Mouse (Mus musculus): ENCODE measurements around the gene Nav2. TPM values are rescaled to one million over a fixed set of nuclear protein-coding genes. Genes with fewer than 3 reads are reported as not detected.
A peak's percentile ranks its signal among the peaks of the same experiment; 100 is the strongest.

Nav2 gene
- polyA plus RNA-seq, 1 experiment from 2014 or later: 22.2 TPM

- Histone ChIP-seq H3K4me3 (replicated peaks) (no peak overlapping the region), H3K9ac (replicated peaks) (no peak overlapping the region), H3K9me3 (no peaks in the 10 kb centered on the region), H3K36me3 (no peaks in the 10 kb centered on the region), H3K4me2 (replicated peaks) (no peak overlapping the region), H3K27me3 (no peaks in the 10 kb centered on the region), H3K27ac (0 out of 2 replicates have a peak overlapping the region, but pooled peaks have one; percentile 21), H3K4me1 (replicated peaks) (peaks cover 44% of the 10 kb centered on the region)
- no peak for ATAC-seq
- 34% methylated on average over 8 of the region's 8 CpGs for WGBS
Measured at GRCm38 (mm10) chr7:48991911-48992552, 83.5 kb downstream of the Nav2 start.

- peak; percentile 78 for ATAC-seq
- Histone ChIP-seq H3K27ac (peak overlapping the region; percentile 70), H3K9me3 (no peaks in the 10 kb centered on the region), H3K4me3 (replicated peaks) (no peak overlapping the region), H3K36me3 (no peaks in the 10 kb centered on the region), H3K4me2 (replicated peaks) (peak overlapping the region; percentile 17), H3K9ac (replicated peaks) (0 out of 2 replicates have a peak overlapping the region, but pooled peaks have one; percentile 42), H3K4me1 (replicated peaks) (peaks cover 59% of the 10 kb centered on the region), H3K27me3 (no peaks in the 10 kb centered on the region)
- 4% methylated on average over 13 of the region's 13 CpGs for WGBS
Measured at GRCm38 (mm10) chr7:48995171-48995570, 86.7 kb downstream of the Nav2 start.

DNA sequence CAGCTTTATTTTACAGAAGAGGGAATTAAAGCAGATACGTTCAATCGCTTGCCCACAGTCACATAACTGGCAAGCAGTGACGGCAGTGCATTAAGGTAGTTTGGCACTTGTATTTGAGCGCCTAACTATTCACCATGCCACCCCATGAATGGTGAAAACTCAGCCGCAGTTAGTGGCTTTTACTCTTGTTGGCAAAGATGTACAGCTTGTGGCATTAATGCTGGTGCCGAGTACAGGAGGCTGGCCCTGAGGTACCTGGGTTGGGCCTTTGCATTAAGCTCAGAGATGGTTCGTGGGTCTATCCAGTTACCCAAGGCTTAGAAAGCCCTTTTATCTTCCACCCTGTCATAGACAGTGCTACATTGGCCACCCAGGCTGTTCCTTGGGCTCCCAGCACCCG is 87.2 kb downstream of the Nav2 start:
- no peaks in the 10 kb centered on the region for H3K27me3 ChIP-seq
- WGBS: 26% methylated on average over 8 of the region's 8 CpGs
- H3K27ac ChIP-seq: peak overlapping the region; percentile 70
- ATAC-seq: no peak
- H3K4me1 ChIP-seq (replicated peaks): peaks cover 64% of the 10 kb centered on the region
- no peak overlapping the region for H3K9ac ChIP-seq (replicated peaks)
- H3K4me2 ChIP-seq (replicated peaks): peak overlapping the region; percentile 17
- no peaks in the 10 kb centered on the region for H3K36me3 ChIP-seq
- no peak overlapping the region for H3K4me3 ChIP-seq (replicated peaks)
- H3K9me3 ChIP-seq: no peaks in the 10 kb centered on the region

DNA sequence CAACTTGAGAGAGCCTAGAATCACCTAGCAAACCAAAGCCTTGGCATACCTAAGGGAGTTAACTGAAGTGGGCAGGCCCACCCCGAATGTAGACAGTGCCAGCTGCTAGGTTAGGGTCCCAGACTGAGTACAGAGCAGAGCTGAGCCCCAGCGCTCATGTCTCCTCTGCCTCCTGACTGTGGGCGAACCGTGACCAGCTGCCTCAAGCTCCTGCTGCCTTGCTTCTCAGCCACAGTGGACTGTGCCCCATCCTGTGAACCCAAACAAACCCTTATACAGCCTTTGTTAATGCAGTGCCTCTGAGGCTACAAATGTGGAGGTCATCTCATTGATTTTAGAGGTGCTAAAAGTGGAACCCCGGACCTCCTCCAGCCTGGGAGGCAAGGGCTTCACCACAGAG is 88.3 kb downstream of the Nav2 start:
- no peak overlapping the region for H3K9ac ChIP-seq (replicated peaks)
- no peaks in the 10 kb centered on the region for H3K9me3 ChIP-seq
- 53% methylated on average over 5 of the region's 5 CpGs for WGBS
- H3K4me1 ChIP-seq (replicated peaks): peaks cover 62% of the 10 kb centered on the region
- no peak overlapping the region for H3K27ac ChIP-seq
- H3K4me3 ChIP-seq (replicated peaks): no peak overlapping the region
- no peaks in the 10 kb centered on the region for H3K36me3 ChIP-seq
- 0 out of 2 replicates have a peak, but pooled peaks have one; percentile 31 for ATAC-seq
- no peak overlapping the region for H3K4me2 ChIP-seq (replicated peaks)
- H3K27me3 ChIP-seq: no peaks in the 10 kb centered on the region

DNA sequence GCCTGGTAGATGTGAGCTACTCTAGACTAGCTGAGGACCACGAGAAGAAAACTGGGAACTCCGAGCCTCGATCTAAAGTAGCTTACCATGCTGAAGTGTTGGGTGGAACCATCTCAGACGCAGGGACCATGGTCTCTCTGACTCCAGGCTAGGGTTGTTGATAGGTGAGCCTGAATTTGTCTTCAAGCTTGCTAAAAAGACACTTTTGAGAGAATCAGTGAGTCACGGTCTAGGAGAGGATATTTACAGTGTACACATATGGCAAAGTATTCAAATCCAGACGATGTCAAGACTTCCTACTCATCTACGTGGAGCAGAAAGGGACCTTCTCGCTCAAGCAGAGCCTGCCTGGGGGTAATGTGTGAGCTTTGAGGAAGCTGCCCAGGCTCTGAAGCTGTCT is 89.6 kb downstream of the Nav2 start:
- no peaks in the 10 kb centered on the region for H3K36me3 ChIP-seq
- no peak overlapping the region for H3K4me2 ChIP-seq (replicated peaks)
- H3K4me3 ChIP-seq (replicated peaks): no peak overlapping the region
- no peak for ATAC-seq
- H3K9ac ChIP-seq (replicated peaks): no peak overlapping the region
- H3K4me1 ChIP-seq (replicated peaks): peaks cover 65% of the 10 kb centered on the region
- H3K27ac ChIP-seq: no peak overlapping the region
- 94% methylated on average over 8 of the region's 8 CpGs for WGBS
- H3K9me3 ChIP-seq: no peaks in the 10 kb centered on the region
- H3K27me3 ChIP-seq: no peaks in the 10 kb centered on the region

GRCm38 (mm10) chr7:48998595-48998994 is 90.1 kb downstream of the Nav2 start:
- Histone ChIP-seq H3K4me3 (replicated peaks) (no peak overlapping the region), H3K9ac (replicated peaks) (no peak overlapping the region), H3K9me3 (no peaks in the 10 kb centered on the region), H3K27me3 (no peaks in the 10 kb centered on the region), H3K4me2 (replicated peaks) (no peak overlapping the region), H3K4me1 (replicated peaks) (peaks cover 70% of the 10 kb centered on the region), H3K36me3 (no peaks in the 10 kb centered on the region), H3K27ac (no peak overlapping the region)
- ATAC-seq: no peak
- 87% methylated on average over 10 of the region's 10 CpGs for WGBS

- no peaks in the 10 kb centered on the region for H3K9me3 ChIP-seq
- WGBS: 76% methylated on average over 3 of the region's 3 CpGs
- H3K27me3 ChIP-seq: no peaks in the 10 kb centered on the region
- ATAC-seq: no peak
- no peak overlapping the region for H3K9ac ChIP-seq (replicated peaks)
- H3K4me3 ChIP-seq (replicated peaks): no peak overlapping the region
- no peak overlapping the region for H3K4me2 ChIP-seq (replicated peaks)
- H3K27ac ChIP-seq: no peak overlapping the region
- H3K36me3 ChIP-seq: no peaks in the 10 kb centered on the region
- H3K4me1 ChIP-seq (replicated peaks): peaks cover 56% of the 10 kb centered on the region
Measured at GRCm38 (mm10) chr7:49000816-49001215, 92.3 kb downstream of the Nav2 start.

DNA sequence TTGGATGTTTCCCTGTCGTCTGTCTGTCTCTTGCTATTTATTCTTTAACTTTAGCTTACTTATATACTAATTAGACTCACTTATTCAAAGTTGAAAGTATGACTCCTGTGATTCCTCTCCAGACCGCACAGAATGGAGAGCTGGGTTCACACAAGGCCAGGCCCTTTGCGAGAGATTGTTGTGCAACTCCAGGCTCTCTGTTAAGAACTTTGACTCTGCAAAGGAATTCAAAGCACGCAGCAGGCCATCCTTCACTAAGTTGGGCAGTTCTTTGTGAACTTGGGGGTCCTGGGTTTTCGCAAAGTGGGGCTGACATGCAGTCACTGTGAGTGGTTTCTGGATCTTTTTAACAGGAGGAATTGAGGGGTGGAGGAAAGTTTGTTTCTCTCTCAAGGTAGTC is 95.9 kb downstream of the Nav2 start:
- ATAC-seq: no peak
- 63% methylated on average over 5 of the region's 5 CpGs for WGBS
- no peaks in the 10 kb centered on the region for H3K9me3 ChIP-seq

DNA sequence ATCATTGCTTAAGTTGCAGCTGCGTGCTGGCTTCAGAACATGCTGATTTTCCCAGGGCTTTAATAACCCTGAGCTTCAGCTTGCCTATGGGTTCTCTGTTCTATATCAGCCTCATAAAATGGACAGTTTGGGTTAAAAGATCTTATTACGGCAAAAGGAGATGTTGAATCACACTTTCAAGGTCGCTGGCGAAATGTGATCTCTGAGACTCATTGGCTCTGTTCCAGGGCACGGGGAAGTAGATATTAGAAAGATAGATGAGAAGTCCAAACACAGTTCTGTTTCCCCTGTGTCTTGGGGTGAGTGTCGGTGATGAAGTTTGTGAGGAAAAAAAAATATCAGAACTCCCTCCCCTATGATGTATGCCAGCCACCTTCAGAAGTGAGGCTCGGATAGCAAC is 98.4 kb downstream of the Nav2 start:
- no peak overlapping the region for H3K27ac ChIP-seq
- ATAC-seq: no peak
- whole genome bisulfite sequencing: 75% methylated on average over 7 of the region's 7 CpGs
- no peaks in the 10 kb centered on the region for H3K27me3 ChIP-seq
- no peak overlapping the region for H3K4me2 ChIP-seq (replicated peaks)
- H3K4me3 ChIP-seq (replicated peaks): no peak overlapping the region
- H3K4me1 ChIP-seq (replicated peaks): peaks cover 33% of the 10 kb centered on the region
- H3K9me3 ChIP-seq: no peaks in the 10 kb centered on the region
- H3K36me3 ChIP-seq: no peaks in the 10 kb centered on the region
- no peak overlapping the region for H3K9ac ChIP-seq (replicated peaks)

More for the DNA sequence above, 95.9 kb downstream of the Nav2 start:
- Histone ChIP-seq H3K27ac (no peak overlapping the region), H3K4me2 (replicated peaks) (no peak overlapping the region), H3K9ac (replicated peaks) (no peak overlapping the region), H3K4me1 (replicated peaks) (peaks cover 50% of the 10 kb centered on the region), H3K27me3 (no peaks in the 10 kb centered on the region), H3K4me3 (replicated peaks) (no peak overlapping the region), H3K36me3 (no peaks in the 10 kb centered on the region)

GRCm38 (mm10) chr7:49010739-49011138 is 102.2 kb downstream of the Nav2 start:
- Histone ChIP-seq H3K4me1 (replicated peaks) (peaks cover 47% of the 10 kb centered on the region), H3K27ac (no peak overlapping the region), H3K27me3 (no peaks in the 10 kb centered on the region), H3K36me3 (no peaks in the 10 kb centered on the region), H3K9ac (replicated peaks) (no peak overlapping the region), H3K4me3 (replicated peaks) (no peak overlapping the region), H3K4me2 (replicated peaks) (no peak overlapping the region), H3K9me3 (no peaks in the 10 kb centered on the region)
- 97% methylated on average over 6 of the region's 6 CpGs for WGBS
- ATAC-seq: no peak

GRCm38 (mm10) chr7:49012027-49012426 is 103.5 kb downstream of the Nav2 start:
- Histone ChIP-seq H3K4me3 (replicated peaks) (no peak overlapping the region), H3K27me3 (no peaks in the 10 kb centered on the region), H3K36me3 (no peaks in the 10 kb centered on the region), H3K27ac (no peak overlapping the region), H3K9ac (replicated peaks) (no peak overlapping the region), H3K4me2 (replicated peaks) (no peak overlapping the region), H3K4me1 (replicated peaks) (peaks cover 52% of the 10 kb centered on the region), H3K9me3 (no peaks in the 10 kb centered on the region)
- no peak for ATAC-seq
- WGBS: 58% methylated on average over 1 of the region's 1 CpGs

DNA sequence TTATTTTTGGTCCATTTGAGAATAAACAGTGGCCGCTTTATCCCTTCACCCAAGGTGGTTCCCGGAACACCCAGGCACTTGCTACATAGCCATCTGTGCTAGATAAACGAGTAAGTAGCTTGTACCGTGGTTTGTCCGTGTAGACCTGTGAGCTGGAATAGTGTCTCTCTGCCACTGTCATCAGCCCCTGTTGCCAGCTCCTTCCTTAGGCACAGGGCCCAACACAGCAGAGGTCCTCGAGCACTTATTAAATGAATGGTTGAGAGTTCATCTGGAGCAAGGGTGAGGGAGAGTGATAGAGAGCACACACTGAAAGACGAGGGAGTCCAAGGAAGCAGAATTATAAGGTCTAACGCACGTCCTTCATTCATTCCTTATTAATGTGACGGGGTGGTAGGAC is 106.0 kb downstream of the Nav2 start:
- no peaks in the 10 kb centered on the region for H3K36me3 ChIP-seq
- peaks cover 70% of the 10 kb centered on the region for H3K4me1 ChIP-seq (replicated peaks)
- H3K4me2 ChIP-seq (replicated peaks): no peak overlapping the region
- no peak overlapping the region for H3K4me3 ChIP-seq (replicated peaks)
- H3K9me3 ChIP-seq: no peaks in the 10 kb centered on the region
- ATAC-seq: no peak
- no peak overlapping the region for H3K27ac ChIP-seq
- 89% methylated on average over 10 of the region's 10 CpGs for WGBS
- H3K27me3 ChIP-seq: no peaks in the 10 kb centered on the region
- no peak overlapping the region for H3K9ac ChIP-seq (replicated peaks)

DNA sequence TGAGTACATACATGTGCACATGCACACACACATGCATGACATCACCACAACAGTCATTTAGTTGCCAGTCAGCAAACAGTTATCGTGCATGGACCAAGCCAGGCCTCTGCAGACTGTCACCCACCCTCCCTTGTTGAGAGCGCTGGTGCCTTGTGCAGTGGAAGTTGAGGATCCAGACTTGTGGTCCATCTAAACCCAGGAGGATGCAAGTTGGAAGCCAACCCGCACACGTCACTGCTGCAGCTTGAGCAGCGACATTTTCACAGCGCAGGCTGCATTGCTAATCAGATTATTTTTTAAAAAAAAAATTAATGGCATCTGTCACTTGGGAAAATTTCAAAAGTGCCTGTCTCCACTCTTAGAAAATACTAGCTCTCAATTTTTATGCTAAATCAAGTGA is 106.8 kb downstream of the Nav2 start:
- 0 out of 2 replicates have a peak, but pooled peaks have one; percentile 19 for ATAC-seq

More for the DNA sequence above, 106.8 kb downstream of the Nav2 start:
- peaks cover 73% of the 10 kb centered on the region for H3K4me1 ChIP-seq (replicated peaks)
- H3K4me2 ChIP-seq (replicated peaks): no peak overlapping the region
- H3K27ac ChIP-seq: no peak overlapping the region
- H3K4me3 ChIP-seq (replicated peaks): no peak overlapping the region
- 76% methylated on average over 6 of the region's 6 CpGs for WGBS
- no peaks in the 10 kb centered on the region for H3K27me3 ChIP-seq
- H3K36me3 ChIP-seq: no peaks in the 10 kb centered on the region
- no peak overlapping the region for H3K9ac ChIP-seq (replicated peaks)
- no peaks in the 10 kb centered on the region for H3K9me3 ChIP-seq

All from midbrain, embryonic 13.5 days (tissue).